Mouse (Mus musculus) hindbrain, embryonic 10.5 days (tissue): ENCODE measurements around the gene Psmb11. TPM values are rescaled to one million over a fixed set of nuclear protein-coding genes. Genes with fewer than 3 reads are reported as not detected.
"Not testable (repeated sequence)": the region's sequence is repeated elsewhere in the genome, so short reads cannot be mapped to it uniquely, and the experiment has no call there.

Experiments
- DNase-seq: peaks from one replicate; pipeline ENCODE4 v3.0.0-alpha.2; 2017; ENCODE audit warnings: low spot score
- H3K27ac ChIP-seq: fragments of 300-500 bp; sonication (generic); 2 replicates; pipeline ENCODE4 v1.5.1; 2016; ENCODE audit warnings: mild to moderate bottlenecking, moderate library complexity
- H3K27me3 ChIP-seq: fragments of 300-500 bp; sonication (generic); 2 replicates; pipeline ENCODE4 v1.6.1; 2016; ENCODE audit warnings: mild to moderate bottlenecking; ENCODE audit not compliant: poor library complexity, insufficient read depth, severe bottlenecking
- H3K36me3 ChIP-seq: fragments of 300-500 bp; sonication (generic); 2 replicates; pipeline ENCODE4 v1.6.1; 2016; ENCODE audit warnings: mild to moderate bottlenecking, moderate library complexity
- H3K4me1 ChIP-seq: fragments of 300-500 bp; sonication (generic); replicated peaks from 2 replicates; pipeline ENCODE4 v1.6.1; 2016; ENCODE audit warnings: mild to moderate bottlenecking
- H3K4me3 ChIP-seq: fragments of 300-500 bp; sonication (generic); 2 replicates; pipeline ENCODE4 v1.5.1; 2016; ENCODE audit warnings: mild to moderate bottlenecking, moderate library complexity
- H3K9me3 ChIP-seq: fragments of 300-500 bp; sonication (generic); 2 replicates; pipeline ENCODE4 v1.6.1; 2016; ENCODE audit warnings: mild to moderate bottlenecking, moderate library complexity
- WGBS: fragments of 180-500 bp; shearing (Covaris S2); methylation state at CpG from one replicate; pipeline ENCODE4 v1.1.7; 2016; 5-methylcytosine and 5-hydroxymethylcytosine counted together
- polyA plus RNA-seq: library from polyadenylated mRNA; unstranded; fragments of >200 nt; fragmentation: Nextera tagmentation; extraction: Ambion mirVana; gene quantifications from 2 replicates; pipeline ENCODE4 v1.2.1, GENCODE M21; 2016

Psmb11 gene
- polyA plus RNA-seq, 1 experiment from 2014 or later, result 0.04 TPM

DNA sequence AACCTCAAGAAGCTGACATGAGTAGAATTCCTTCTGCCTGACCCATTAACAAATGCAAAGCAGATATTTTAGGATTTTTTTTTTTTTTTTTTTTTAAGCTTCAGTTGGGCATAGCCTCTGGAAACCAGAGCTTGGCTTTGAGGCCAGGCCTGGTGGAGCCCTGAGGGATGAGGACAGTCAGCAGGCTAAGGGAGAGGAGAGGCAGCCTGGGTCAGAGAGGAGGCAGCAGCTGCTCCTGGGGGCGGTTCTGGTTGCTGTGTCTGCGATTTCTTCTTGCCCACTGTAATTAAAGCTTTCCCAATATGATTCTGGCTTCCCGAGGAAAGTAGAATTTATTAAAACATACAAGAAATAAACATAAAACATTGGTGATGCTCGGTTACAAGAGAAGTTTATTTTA, 12.0 kb upstream of the Psmb11 start:
- H3K27me3 ChIP-seq, result no peaks in the 10 kb centered on the region
- H3K27ac ChIP-seq, result no peak overlapping the region
- H3K9me3 ChIP-seq, result no peaks in the 10 kb centered on the region
- no peak overlapping the region for H3K4me3 ChIP-seq
- peaks cover 22% of the 10 kb centered on the region for H3K4me1 ChIP-seq
- peaks cover 36% of the 10 kb centered on the region for H3K36me3 ChIP-seq
- 72% methylated on average over 4 of the region's 4 CpGs for WGBS
- no peak for DNase-seq

DNA sequence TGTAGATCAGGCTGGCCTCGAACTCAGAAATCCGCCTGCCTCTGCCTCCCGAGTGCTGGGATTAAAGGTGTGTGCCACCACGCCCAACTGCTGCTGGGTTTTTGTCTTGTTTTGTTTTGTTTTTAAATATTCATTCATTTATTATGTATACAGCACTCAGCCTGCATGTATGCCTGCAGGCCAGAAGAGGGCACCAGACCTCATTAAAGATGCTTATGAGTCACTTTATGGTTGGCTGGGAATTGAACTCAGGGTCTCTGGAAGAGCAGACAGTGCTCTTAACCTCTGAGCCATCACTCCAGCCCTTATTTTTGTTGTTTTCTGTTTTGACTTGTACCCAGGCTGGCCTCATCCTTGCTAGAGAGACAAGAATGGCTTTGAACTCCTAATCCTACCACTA, 11.3 kb upstream of the Psmb11 start:
- Histone ChIP-seq H3K9me3 (no peaks in the 10 kb centered on the region), H3K36me3 (peaks cover 43% of the 10 kb centered on the region), H3K27me3 (no peaks in the 10 kb centered on the region), H3K27ac (no peak overlapping the region), H3K4me3 (no peak overlapping the region), H3K4me1 (peaks cover 16% of the 10 kb centered on the region)
- 78% methylated on average over 4 of the region's 4 CpGs for WGBS
- peak; percentile 30 for DNase-seq

DNA sequence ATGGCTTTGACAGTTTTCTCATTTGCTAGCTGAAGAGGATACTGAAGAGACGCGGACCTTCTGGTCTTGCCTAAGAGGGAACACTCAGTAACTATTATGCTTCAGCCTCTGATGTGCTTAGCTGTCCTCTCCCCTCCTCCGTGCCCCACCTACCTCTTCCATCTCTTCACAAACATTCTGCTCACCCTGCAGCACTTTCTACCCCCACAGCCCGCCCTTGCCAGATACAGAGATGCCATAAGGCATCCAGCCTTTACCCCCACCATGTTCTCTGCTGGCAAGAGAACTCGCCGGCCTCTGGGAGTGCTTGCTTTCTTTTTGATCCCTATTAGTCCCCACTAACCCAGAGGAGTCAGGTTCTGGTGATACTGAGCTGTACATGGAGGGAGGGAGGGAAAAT, 10.6 kb upstream of the Psmb11 start:
- peaks cover 50% of the 10 kb centered on the region for H3K36me3 ChIP-seq
- H3K4me3 ChIP-seq, result no peak overlapping the region
- H3K9me3 ChIP-seq, result no peaks in the 10 kb centered on the region
- H3K27ac ChIP-seq, result no peak overlapping the region
- 82% methylated on average over 6 of the region's 6 CpGs for WGBS
- peaks cover 12% of the 10 kb centered on the region for H3K4me1 ChIP-seq
- H3K27me3 ChIP-seq, result no peaks in the 10 kb centered on the region
- no peak for DNase-seq

DNA sequence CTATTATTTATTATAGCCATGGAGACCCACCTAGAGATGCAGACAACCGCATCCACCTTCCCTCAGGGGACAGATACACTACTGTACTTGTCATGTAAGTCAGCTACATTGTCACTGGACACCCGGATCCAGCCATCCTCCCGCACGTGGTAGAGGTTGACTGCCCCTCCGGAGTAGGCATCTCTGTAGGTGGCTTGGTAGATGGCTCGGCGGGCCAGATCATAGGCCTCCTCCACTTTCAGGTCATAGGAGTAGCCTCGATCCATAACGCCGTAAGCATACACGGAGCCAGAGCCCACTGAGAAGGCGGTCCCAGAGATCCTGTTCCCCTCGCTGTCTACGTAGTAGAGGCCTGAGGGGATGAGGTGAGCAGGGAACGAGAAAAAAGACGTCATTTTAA, 7.1 kb upstream of the Psmb11 start:
- not testable (repeated sequence) for DNase-seq, H3K27ac ChIP-seq, H3K27me3 ChIP-seq, H3K9me3 ChIP-seq, H3K4me3 ChIP-seq
- Histone ChIP-seq H3K36me3 (peaks cover 60% of the 10 kb centered on the region), H3K4me1 (peaks cover 15% of the 10 kb centered on the region)
- WGBS, result 92% methylated on average over 16 of the region's 16 CpGs

DNA sequence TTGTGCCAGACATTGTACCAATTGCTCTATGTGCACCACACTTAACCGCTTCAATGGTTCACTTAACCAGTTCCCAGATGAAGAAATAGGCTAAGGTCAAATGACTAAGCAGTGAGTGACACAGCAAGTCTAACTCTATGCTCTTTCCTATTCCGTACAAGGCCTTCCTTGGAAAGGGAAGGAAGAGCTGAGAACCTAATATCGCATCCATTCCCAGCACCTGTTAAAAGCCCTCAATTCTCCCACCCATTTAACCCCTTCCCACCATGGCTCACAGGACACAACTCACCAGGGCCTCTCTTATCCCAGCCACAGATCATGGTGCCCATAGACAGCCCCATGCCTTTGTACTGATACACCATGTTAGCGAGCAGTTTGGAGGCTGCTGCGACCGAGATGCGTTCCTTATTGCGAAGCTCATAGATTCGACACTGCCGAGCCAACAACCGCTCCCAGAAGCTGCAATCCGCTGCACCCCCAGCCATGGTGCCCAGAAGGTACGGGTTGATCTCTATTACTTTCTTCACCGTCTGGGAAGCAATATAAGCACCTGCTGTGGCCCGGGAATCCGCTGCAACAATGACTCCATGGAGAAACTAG, 4.9 kb upstream of the Psmb11 start:
- peak overlapping the region; percentile 98; the same call in 1 of the 2 replicates for H3K4me3 ChIP-seq
- no peaks in the 10 kb centered on the region for H3K27me3 ChIP-seq
- H3K27ac ChIP-seq, result no peak overlapping the region
- H3K9me3 ChIP-seq, result no peaks in the 10 kb centered on the region
- H3K4me1 ChIP-seq, result peaks cover 15% of the 10 kb centered on the region
- peaks cover 51% of the 10 kb centered on the region for H3K36me3 ChIP-seq
- WGBS, result 94% methylated on average over 16 of the region's 16 CpGs
- DNase-seq, result no peak

DNA sequence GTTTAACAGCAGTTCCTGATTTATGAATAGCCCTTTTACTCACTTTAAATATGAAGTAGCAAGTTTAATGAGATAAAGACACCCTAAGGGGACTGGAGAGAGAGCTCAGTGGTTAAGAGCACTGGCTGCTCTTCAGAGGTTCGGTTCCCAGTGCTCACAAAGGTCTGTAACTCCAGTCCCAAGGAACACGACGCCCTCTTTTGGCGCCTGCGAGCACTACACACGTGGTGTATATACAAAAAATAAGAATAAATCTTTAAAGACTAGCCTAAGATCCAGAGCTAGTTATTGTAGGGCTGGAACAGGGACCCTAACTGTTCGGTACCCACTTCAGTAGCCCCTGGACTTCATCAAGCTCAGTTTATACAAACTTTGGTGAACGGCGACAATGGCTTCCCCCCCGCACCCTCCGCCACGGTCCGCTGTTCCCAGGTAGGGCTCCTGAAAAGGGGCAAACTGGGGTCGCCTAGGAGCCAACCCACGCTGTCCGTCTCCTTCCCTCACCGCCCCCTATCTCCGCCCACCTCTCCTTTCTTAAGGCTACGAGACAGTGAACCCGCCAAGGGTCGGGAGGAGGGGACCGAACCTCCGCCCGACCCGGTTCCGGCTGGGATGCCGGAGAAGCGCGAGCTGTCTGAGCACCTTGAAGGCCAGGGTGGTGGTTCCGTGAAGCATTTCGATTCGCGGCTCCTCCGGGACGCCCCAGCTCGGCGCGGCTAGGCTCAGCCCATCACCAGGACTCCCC, 3.9 kb upstream of the Psmb11 start:
- Histone ChIP-seq H3K27ac (peak overlapping the region; percentile 95), H3K36me3 (peaks cover 41% of the 10 kb centered on the region), H3K9me3 (no peaks in the 10 kb centered on the region), H3K4me1 (peaks cover 15% of the 10 kb centered on the region), H3K4me3 (peak overlapping the region; percentile 98), H3K27me3 (no peaks in the 10 kb centered on the region)
- peak; percentile 63 for DNase-seq
- 2% methylated on average over 38 of the region's 38 CpGs for WGBS

DNA sequence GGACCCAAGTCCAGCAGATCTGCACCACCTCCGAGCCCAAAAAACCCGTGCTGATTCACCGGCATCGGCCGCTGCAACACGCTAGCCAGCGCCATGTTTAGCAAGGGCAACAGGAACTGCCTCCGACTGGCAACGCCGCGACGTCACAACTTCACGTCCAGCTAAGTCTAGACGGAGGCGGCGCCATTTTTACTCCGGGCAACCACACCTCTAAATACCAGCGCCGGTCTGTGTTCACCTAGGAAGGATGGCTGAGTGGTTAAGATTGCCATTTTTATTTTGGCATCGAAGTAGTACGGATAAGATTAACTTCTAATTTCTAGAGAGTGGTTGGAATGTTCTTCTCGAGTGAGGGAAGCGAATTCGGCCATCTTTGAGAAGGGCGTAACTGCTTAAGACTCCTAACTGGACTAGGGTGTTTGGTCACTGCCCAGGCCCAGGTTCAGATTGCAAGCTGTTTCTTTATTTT, 3.3 kb upstream of the Psmb11 start, which contains the start of gene Psmb5:
Gene Psmb5 (minus strand): TSS at position 126 of the 469 bp plus-strand sequence.
- H3K4me1 ChIP-seq, result peaks cover 15% of the 10 kb centered on the region
- H3K9me3 ChIP-seq, result no peaks in the 10 kb centered on the region
- peak; percentile 91 for DNase-seq
- peak within 1 kb of the TSS; percentile 95 for H3K27ac ChIP-seq
- H3K36me3 ChIP-seq, result peaks cover 35% of the 10 kb centered on the region
- WGBS, result under 1% methylated on average over 25 of the region's 25 CpGs
- H3K4me3 ChIP-seq, result peak within 1 kb of the TSS; percentile 98
- no peaks in the 10 kb centered on the region for H3K27me3 ChIP-seq

DNA sequence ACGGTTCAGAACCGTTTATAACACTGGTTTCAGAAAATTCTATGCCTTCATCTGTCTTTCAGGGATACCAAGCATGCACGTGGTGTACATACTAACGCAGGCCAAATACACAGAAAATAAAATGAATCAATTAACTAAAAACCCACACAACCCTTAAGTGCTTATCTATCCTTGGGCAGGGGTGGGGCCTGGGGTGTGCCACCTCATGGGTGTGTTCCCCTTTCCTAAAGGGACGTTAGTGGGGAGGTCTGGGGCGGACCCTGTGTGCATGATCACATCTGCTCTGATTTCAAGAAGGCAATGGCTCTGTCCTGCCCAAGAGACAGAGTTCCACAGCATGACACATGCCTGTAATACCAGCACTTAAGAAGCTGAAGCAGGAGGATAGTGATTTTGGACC, 2.1 kb downstream of the Psmb11 start:
- whole genome bisulfite sequencing, result 86% methylated on average over 6 of the region's 6 CpGs
- Histone ChIP-seq H3K27ac (no peak overlapping the region), H3K4me3 (no peak overlapping the region), H3K9me3 (no peaks in the 10 kb centered on the region), H3K4me1 (peaks cover 17% of the 10 kb centered on the region), H3K27me3 (no peaks in the 10 kb centered on the region), H3K36me3 (no peaks in the 10 kb centered on the region)
- DNase-seq, result no peak

DNA sequence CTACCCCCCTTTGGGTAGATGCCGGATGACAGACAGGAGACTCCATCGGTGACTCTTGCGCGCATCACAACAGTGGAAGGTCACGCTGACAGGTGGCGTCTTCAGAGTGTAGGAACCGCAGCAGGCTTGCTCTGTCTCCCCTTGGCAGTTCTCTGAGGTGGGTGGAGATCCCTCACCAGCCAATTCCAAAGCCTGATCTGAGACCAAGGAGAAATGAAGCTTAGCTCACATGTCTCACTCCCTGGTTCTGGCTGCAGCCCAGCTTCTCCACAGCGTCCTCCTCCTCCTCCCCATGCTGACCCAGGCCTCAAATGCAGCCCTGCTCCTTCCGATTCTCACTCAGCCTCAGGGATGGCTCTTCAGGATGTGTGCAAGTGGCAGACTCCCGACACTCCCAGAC, 3.7 kb downstream of the Psmb11 start:
- H3K4me1 ChIP-seq, result peaks cover 17% of the 10 kb centered on the region
- H3K27ac ChIP-seq, result peak overlapping the region; percentile 62
- WGBS, result 66% methylated on average over 10 of the region's 10 CpGs
- no peaks in the 10 kb centered on the region for H3K27me3 ChIP-seq
- no peak overlapping the region for H3K4me3 ChIP-seq
- H3K9me3 ChIP-seq, result no peaks in the 10 kb centered on the region
- peaks cover 8% of the 10 kb centered on the region; the same call in 1 of the 2 replicates for H3K36me3 ChIP-seq
- no peak for DNase-seq

DNA sequence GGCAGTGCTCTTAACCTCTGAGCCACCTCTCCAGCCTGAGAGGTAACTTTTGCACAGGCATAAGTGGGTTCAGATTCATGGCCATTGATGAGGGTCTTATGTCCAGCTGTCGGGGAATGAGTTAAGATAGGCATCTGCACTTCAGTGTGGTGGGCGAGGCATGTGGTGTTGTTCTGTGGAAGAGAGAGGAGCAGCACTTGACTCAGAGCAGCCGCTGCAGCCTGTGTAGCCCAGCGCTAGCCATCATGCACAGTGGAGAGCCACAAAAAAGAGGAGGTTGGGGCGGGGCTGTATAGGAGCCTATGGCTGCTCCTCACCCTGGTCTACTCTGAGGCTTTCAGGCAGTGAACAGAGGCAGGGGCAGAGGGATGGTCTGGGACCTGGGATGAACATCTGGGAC, 6.9 kb downstream of the Psmb11 start:
- Histone ChIP-seq H3K36me3 (peaks cover 40% of the 10 kb centered on the region), H3K9me3 (no peaks in the 10 kb centered on the region), H3K27ac (no peak overlapping the region), H3K4me1 (peaks cover 17% of the 10 kb centered on the region), H3K4me3 (no peak overlapping the region), H3K27me3 (no peaks in the 10 kb centered on the region)
- 73% methylated on average over 5 of the region's 5 CpGs for WGBS
- no peak for DNase-seq

DNA sequence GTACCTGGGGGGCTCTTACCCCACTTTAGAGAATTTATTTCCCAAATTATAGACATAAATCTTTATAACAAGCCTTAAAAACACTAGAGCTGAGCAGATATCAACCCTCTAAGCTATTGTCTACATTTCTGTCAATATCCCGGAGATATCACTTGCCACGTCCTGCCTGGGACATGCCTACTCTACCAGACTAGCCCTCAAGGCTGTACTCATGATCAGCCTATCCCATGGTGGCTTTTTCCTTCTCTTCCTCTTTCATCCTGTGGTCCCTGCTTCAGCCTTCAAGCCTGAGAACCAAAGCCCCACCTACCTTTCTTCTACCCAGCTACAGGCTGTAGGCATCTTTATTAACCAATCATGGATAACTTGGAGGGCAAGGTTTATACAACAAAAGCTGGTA, 8.6 kb downstream of the Psmb11 start:
- 88% methylated on average over 2 of the region's 2 CpGs for WGBS
- Histone ChIP-seq H3K27ac (no peak overlapping the region), H3K4me3 (no peak overlapping the region), H3K27me3 (no peaks in the 10 kb centered on the region), H3K9me3 (no peaks in the 10 kb centered on the region), H3K36me3 (peaks cover 57% of the 10 kb centered on the region), H3K4me1 (peaks cover 10% of the 10 kb centered on the region)
- DNase-seq, result no peak

DNA sequence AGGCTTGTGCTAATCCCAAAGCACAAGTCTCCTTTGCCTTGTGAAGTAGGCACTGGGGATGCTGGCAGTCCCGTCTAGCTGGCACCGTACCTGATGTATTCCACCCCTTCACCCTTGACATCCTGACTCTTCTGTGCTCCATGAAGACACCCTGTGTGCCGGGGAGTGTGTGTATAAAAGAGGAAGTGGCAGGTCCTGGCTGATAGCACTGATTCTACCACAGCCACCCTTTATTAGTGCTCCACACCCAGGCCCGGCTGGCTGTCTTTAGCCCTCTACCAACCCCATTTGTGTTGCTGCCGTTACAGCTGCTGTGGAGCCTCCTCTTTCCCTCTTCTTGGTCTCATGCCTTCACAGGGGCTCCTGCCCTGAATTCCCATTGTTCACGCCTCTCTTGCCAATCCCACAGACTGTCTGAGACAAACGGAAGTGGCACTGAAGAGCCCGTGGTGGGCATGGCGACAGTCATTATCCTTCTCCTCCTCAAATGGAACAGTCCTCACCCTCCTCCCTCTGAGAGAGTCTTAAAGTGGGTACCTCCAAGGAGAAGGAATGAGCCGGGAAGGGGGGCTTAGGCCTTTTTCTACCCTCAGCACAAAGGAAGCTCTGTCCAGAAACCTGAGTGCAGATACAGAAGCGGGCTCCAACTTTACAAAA, 9.5 kb downstream of the Psmb11 start:
- peaks cover 66% of the 10 kb centered on the region for H3K36me3 ChIP-seq
- no peaks in the 10 kb centered on the region for H3K9me3 ChIP-seq
- no peak overlapping the region for H3K4me3 ChIP-seq
- H3K27me3 ChIP-seq, result no peaks in the 10 kb centered on the region
- H3K27ac ChIP-seq, result no peak overlapping the region
- peaks cover 1% of the 10 kb centered on the region; the same call in 1 of the 2 replicates for H3K4me1 ChIP-seq
- 79% methylated on average over 11 of the region's 11 CpGs for WGBS
- no peak for DNase-seq

DNA sequence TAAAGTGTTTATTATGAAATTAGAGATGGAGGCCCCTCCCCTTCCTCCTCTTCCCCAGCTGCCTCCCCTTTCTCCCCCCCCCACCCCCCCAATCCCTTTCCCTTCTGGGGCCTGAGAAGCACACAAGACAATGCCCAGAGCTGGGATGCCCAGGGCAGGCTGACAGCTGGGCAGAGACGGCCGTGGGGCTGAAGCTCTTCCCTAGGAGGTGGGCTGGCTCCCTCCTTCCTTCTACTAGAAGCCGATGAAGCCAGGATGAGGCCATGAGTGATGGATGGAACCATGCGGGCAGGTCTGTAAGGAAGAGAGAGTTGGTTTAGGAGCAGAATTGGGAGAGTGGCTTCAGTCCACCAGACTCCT, 10.0 kb downstream of the Psmb11 start:
- Histone ChIP-seq H3K4me3 (no peak overlapping the region), H3K4me1 (no peaks in the 10 kb centered on the region), H3K27ac (no peak overlapping the region), H3K36me3 (peaks cover 71% of the 10 kb centered on the region), H3K27me3 (no peaks in the 10 kb centered on the region), H3K9me3 (no peaks in the 10 kb centered on the region)
- WGBS, result 73% methylated on average over 4 of the region's 4 CpGs
- no peak for DNase-seq
